Mouse (Mus musculus): ENCODE measurements around the gene Twsg1.

DNA sequence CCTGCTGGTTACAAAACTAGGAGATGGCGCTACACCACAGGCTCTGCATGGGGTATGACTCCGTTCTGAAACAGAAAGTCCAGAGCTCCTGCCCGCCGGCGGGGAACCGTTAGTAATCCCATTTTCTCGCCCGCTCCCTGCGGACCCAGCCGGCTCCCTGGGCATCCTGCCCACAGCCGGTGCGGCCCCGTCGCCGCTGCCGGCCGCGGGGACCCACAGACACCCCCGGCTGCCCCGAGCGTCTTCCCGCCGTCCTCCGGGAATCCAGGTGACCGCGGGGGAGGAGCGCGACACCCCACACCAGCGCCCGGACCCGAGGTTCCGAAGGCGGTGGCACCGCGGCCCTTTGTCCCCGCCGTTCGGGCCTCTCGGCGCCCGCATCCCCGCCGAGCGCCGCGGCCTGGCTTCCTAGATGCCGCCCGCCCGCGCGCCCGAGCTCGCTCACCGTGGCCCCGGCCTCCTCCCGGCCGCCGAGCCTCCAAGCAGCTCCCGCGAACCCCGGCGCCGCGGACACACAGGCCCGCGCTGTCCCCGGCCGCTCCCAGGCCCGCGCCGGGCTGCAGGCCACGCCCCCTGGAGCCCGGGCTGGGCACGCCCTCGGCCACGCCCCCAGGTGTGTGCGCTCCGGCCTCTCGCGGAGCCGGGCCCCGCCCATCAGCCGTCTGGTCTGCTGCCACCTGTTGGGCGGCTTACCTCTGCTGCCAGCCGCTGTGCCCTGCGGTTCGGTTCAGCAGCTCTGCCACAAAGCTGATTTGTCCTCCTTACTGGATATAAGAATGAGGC is at the start of gene Twsg1:
- TF ChIP-seq CTCF (IDR thresholded peaks at IDR 0.05; ENCODE audit: control insufficient read depth, insufficient read depth, low read length): peak; percentile 80
- peak; percentile 51; the same call in 1 of the 2 replicates for TF ChIP-seq POLR2A (IDR thresholded peaks at IDR 0.05; ENCODE audit: borderline replicate concordance, control insufficient read depth, low read depth, low read length)
